Mouse (Mus musculus) embryonic facial prominence, embryonic 11.5 days (tissue): ENCODE measurements around the gene Olfr1258. TPM values are rescaled to one million over a fixed set of nuclear protein-coding genes. Genes with fewer than 3 reads are reported as not detected.
"Not testable (repeated sequence)": the region's sequence is repeated elsewhere in the genome, so short reads cannot be mapped to it uniquely, and the experiment has no call there.

Source experiments
- ATAC-seq: fragments of 200-750 bp; cut with Nextera tagmentation; replicated peaks from 2 replicates; pipeline ENCODE4 v1.8.0; 2017; ENCODE audit warnings: low read depth; ENCODE audit not compliant: insufficient number of reproducible peaks, low FRiP score, low TSS enrichment
- DNase-seq: peaks from one replicate; pipeline ENCODE4 v3.0.0-alpha.2; 2015; ENCODE audit warnings: low spot score
- H3K27ac ChIP-seq: fragments of 300-500 bp; sonication (generic); replicated peaks from 2 replicates; pipeline ENCODE4 v1.5.1; 2014; ENCODE audit warnings: mild to moderate bottlenecking, low read depth, low read length, control low read depth
- H3K27me3 ChIP-seq: fragments of 300-500 bp; sonication (generic); 2 replicates; pipeline ENCODE4 v1.6.1; 2014; ENCODE audit warnings: mild to moderate bottlenecking, low read length, moderate library complexity, mixed read lengths; ENCODE audit not compliant: control insufficient read depth, insufficient read depth
- H3K36me3 ChIP-seq: fragments of 300-500 bp; sonication (generic); replicated peaks from 2 replicates; pipeline ENCODE4 v1.6.1; 2014; ENCODE audit warnings: low read depth, mild to moderate bottlenecking, low read length, moderate library complexity, mixed read lengths; ENCODE audit not compliant: control insufficient read depth, insufficient read depth
- H3K4me1 ChIP-seq: fragments of 300-500 bp; sonication (generic); 2 replicates; pipeline ENCODE4 v1.6.1; 2014; ENCODE audit warnings: low read length, mixed read lengths; ENCODE audit not compliant: control insufficient read depth, insufficient read depth
- H3K4me2 ChIP-seq: fragments of 300-500 bp; sonication (generic); 2 replicates; pipeline ENCODE4 v1.6.1; 2014; ENCODE audit warnings: low read depth, mild to moderate bottlenecking, control low read depth, low read length, moderate library complexity
- H3K4me3 ChIP-seq: fragments of 300-500 bp; sonication (generic); 2 replicates; pipeline ENCODE4 v1.5.1; 2014; ENCODE audit warnings: low read depth, low read length, control low read depth
- H3K9ac ChIP-seq: fragments of 300-500 bp; sonication (generic); replicated peaks from 2 replicates; pipeline ENCODE4 v1.6.1; 2014; ENCODE audit warnings: mild to moderate bottlenecking, control low read depth, low read length
- H3K9me3 ChIP-seq: fragments of 300-500 bp; sonication (generic); replicated peaks from 2 replicates; pipeline ENCODE4 v1.6.1; 2016; ENCODE audit warnings: mild to moderate bottlenecking, low read length, inconsistent platforms, mixed read lengths; ENCODE audit not compliant: control insufficient read depth
- WGBS: fragments of 180-500 bp; shearing (Covaris S2); extraction: QIAGEN DNeasy Blood & Tissue Kit; methylation state at CpG from one replicate; pipeline ENCODE4 v1.1.7; 2014; 5-methylcytosine and 5-hydroxymethylcytosine counted together
- polyA plus RNA-seq: library from polyadenylated mRNA; unstranded; fragments of >200 nt; fragmentation: Nextera tagmentation; extraction: Ambion mirVana; gene quantifications from 2 replicates; pipeline ENCODE4 v1.2.1, GENCODE M21; 2014

The Olfr1258 gene
- polyA plus RNA-seq, result not detected in 2 replicates

DNA sequence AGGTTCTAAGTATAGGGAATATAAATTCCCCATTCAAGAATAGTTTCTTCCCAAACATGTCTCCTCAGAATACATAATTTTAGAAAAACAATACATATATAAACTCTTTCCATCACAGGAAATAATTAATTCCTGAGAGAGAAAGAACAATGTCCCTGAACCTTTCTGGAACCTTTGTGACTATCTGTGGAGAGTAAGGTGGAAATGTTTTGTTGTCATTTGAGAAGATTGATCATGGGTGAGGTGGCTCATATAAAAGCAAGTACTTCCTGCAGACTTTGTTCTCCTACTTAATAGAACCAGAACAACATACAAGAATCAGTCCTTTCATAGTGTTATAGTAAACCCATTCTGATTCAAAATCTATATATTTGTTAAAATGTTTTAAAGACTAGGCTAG, at the start of gene Olfr1258:
Olfr1258 (plus strand) TSS at position 301 of the 400 bp plus-strand sequence.
- H3K4me1 ChIP-seq, result no peaks in the 10 kb centered on the region
- H3K9me3 ChIP-seq, result no peaks in the 10 kb centered on the region
- no peak within 1 kb of the TSS for H3K27ac ChIP-seq
- H3K4me2 ChIP-seq, result no peak within 1 kb of the TSS
- H3K27me3 ChIP-seq, result no peaks in the 10 kb centered on the region
- H3K4me3 ChIP-seq, result no peak within 1 kb of the TSS
- ATAC-seq, result no peak
- H3K36me3 ChIP-seq, result no peaks in the 10 kb centered on the region
- no peak within 1 kb of the TSS for H3K9ac ChIP-seq
- DNase-seq, result no peak

DNA sequence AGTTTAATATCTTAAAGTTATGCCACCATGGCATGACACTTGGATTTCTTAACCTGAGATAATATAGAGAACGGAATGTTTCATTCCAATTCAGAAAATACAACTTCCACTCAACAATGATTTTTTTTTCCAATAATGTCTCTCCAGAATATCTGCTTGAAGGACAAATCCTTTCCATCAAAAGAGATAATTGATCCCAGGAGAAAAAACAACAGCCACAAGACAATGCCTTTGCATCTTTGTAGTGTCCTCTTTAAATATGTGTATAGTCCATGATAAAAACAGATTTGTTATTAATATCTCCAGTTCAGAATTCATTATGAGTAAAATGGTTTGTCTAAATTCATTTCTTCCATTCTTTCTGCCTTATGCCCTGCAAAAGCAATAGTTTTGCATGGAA, 49.0 kb upstream of the Olfr1258 start, which contains the start of gene Olfr1257:
Olfr1257 (plus strand) TSS at position 301 of the 400 bp plus-strand sequence.
- Histone ChIP-seq H3K27me3 (no peaks in the 10 kb centered on the region), H3K4me2 (no peak within 1 kb of the TSS), H3K9me3 (no peaks in the 10 kb centered on the region), H3K36me3 (no peaks in the 10 kb centered on the region), H3K4me3 (no peak within 1 kb of the TSS), H3K4me1 (no peaks in the 10 kb centered on the region), H3K9ac (no peak within 1 kb of the TSS), H3K27ac (no peak within 1 kb of the TSS)
- DNase-seq (no peak), ATAC-seq (no peak)
- 96% methylated on average over 1 of the region's 1 CpGs for WGBS

GRCm38 (mm10) chr2:89912616-89913015, 14.5 kb upstream of the Olfr1258 start:
- DNase-seq, H3K27ac ChIP-seq, H3K36me3 ChIP-seq, H3K4me2 ChIP-seq, H3K9me3 ChIP-seq, H3K9ac ChIP-seq, H3K4me3 ChIP-seq, H3K4me1 ChIP-seq, H3K27me3 ChIP-seq, ATAC-seq: not testable (repeated sequence)
- WGBS, result 89% methylated on average over 9 of the region's 9 CpGs

DNA sequence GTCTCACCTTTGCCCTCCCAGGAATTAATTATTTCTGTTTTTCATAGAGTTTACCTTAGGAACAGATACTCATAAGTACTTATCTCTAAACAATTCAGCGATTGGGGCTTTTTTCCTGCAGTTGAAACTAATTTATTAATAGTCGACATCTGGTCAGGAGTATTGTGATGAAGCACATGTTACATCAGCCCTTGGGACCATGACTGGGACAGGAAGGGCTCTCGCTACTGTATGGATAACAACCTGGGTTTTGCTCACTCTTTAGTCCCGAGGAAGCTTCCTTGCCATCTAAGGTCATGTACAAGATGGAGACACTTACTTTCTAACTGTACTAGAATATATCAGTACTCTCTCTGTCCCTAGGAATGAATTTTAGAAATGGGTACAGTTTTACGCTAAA, 21.5 kb downstream of the Olfr1258 start, which contains the start of gene Olfr1259:
Olfr1259 (minus strand) TSS at position 101 of the 400 bp plus-strand sequence.
- Histone ChIP-seq H3K9ac (no peak within 1 kb of the TSS), H3K36me3 (no peaks in the 10 kb centered on the region), H3K27me3 (no peaks in the 10 kb centered on the region), H3K4me3 (no peak within 1 kb of the TSS), H3K4me1 (no peaks in the 10 kb centered on the region), H3K27ac (no peak within 1 kb of the TSS), H3K4me2 (no peak within 1 kb of the TSS), H3K9me3 (no peaks in the 10 kb centered on the region)
- DNase-seq (no peak), ATAC-seq (no peak)
- 80% methylated on average over 5 of the region's 5 CpGs for WGBS

DNA sequence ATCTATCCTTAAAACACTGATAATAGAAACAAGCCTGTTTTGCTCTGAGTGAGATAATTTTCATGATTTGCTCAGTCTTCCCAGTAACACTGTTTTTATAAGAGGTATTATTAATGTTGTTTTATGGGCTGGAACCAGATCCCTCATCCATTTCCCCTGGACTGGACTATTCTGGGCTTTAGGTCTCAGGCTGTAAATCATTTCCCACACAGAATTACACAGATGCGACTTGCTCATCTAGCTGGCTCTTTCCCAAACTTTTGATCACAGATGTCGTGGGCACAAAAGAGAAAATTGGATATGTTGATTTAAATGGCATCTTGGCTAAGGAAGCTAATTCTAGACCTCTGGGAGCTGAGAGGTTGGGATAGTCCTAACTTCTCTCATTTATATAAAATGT, 47.1 kb downstream of the Olfr1258 start, which contains the start of gene Olfr1260:
Olfr1260 (plus strand) TSS at position 157 of the 400 bp plus-strand sequence.
- Histone ChIP-seq H3K4me2 (no peak within 1 kb of the TSS), H3K4me3 (no peak within 1 kb of the TSS), H3K4me1 (no peaks in the 10 kb centered on the region), H3K27me3 (no peaks in the 10 kb centered on the region), H3K36me3 (no peaks in the 10 kb centered on the region), H3K9me3 (no peaks in the 10 kb centered on the region), H3K27ac (no peak within 1 kb of the TSS), H3K9ac (no peak within 1 kb of the TSS)
- ATAC-seq (no peak), DNase-seq (no peak)
- WGBS, result 84% methylated on average over 2 of the region's 2 CpGs

GRCm38 (mm10) chr2:89977709-89978108, 50.6 kb downstream of the Olfr1258 start:
- no peak overlapping the region for H3K4me2 ChIP-seq
- no peak for ATAC-seq
- no peaks in the 10 kb centered on the region for H3K9me3 ChIP-seq
- no peak overlapping the region for H3K9ac ChIP-seq
- H3K36me3 ChIP-seq, result no peaks in the 10 kb centered on the region
- no peaks in the 10 kb centered on the region for H3K27me3 ChIP-seq
- H3K4me1 ChIP-seq, result no peaks in the 10 kb centered on the region
- no peak overlapping the region for H3K4me3 ChIP-seq
- DNase-seq, result no peak
- no peak overlapping the region for H3K27ac ChIP-seq
- WGBS, result 83% methylated on average over 2 of the region's 2 CpGs

Other genes with a start within 250 kb of the Olfr1258 start
- not detected in 2 replicates for gene Olfr1252, start 202.3 kb upstream of the Olfr1258 start, polyA plus RNA-seq
- gene Olfr1253, start 170.2 kb upstream of the Olfr1258 start, polyA plus RNA-seq, result not detected in 2 replicates
- not detected in 2 replicates for gene Olfr1254, start 133.7 kb upstream of the Olfr1258 start, polyA plus RNA-seq
- gene Olfr1255, start 115.3 kb upstream of the Olfr1258 start, polyA plus RNA-seq, result not detected in 2 replicates
- gene Olfr1256, start 85.8 kb upstream of the Olfr1258 start, polyA plus RNA-seq, result not detected in 2 replicates
- gene Olfr48, start 79.1 kb upstream of the Olfr1258 start, polyA plus RNA-seq, result not detected in 2 replicates
- gene Olfr1257, start 48.9 kb upstream of the Olfr1258 start, polyA plus RNA-seq, result not detected in 2 replicates
- gene Olfr1259, start 21.4 kb downstream of the Olfr1258 start, polyA plus RNA-seq, result not detected in 2 replicates
- gene Olfr1260, start 47.0 kb downstream of the Olfr1258 start, polyA plus RNA-seq, result not detected in 2 replicates
- gene Olfr1261, start 63.9 kb downstream of the Olfr1258 start, polyA plus RNA-seq, result not detected in 2 replicates
- not detected in 2 replicates for gene Olfr1262, start 72.8 kb downstream of the Olfr1258 start, polyA plus RNA-seq
- not detected in 2 replicates for gene Olfr1263, start 84.8 kb downstream of the Olfr1258 start, polyA plus RNA-seq
- gene Olfr1264, start 98.3 kb downstream of the Olfr1258 start, polyA plus RNA-seq, result not detected in 2 replicates
- gene Olfr1265, start 108.0 kb downstream of the Olfr1258 start, polyA plus RNA-seq, result not detected in 2 replicates
- gene Olfr140, start 136.3 kb downstream of the Olfr1258 start, polyA plus RNA-seq, result not detected in 2 replicates
- gene Olfr1269, start 194.1 kb downstream of the Olfr1258 start, polyA plus RNA-seq, result not detected in 2 replicates
- gene Olfr32, start 215.0 kb downstream of the Olfr1258 start, polyA plus RNA-seq, result 0.08 TPM in 1 of 2 replicates, not detected in the other
- gene Olfr1270, start 225.8 kb downstream of the Olfr1258 start, polyA plus RNA-seq, result 0.07 TPM in 1 of 2 replicates, not detected in the other